Mouse (Mus musculus) neural tube, embryonic 15.5 days (tissue): ENCODE data around the gene Cers5. TPM values are rescaled to one million over a fixed set of nuclear protein-coding genes. Genes with fewer than 3 reads are reported as not detected.

ENCODE experiments used
- ATAC-seq: fragments of 200-750 bp; cut with Nextera tagmentation; 2 replicates; pipeline ENCODE4 v1.8.0; 2017; ENCODE audit warnings: mild to moderate bottlenecking, moderate TSS enrichment, moderate library complexity; ENCODE audit not compliant: low FRiP score
- H3K27ac ChIP-seq: fragments of 300-500 bp; sonication (generic); replicated peaks from 2 replicates; pipeline ENCODE4 v1.5.1; 2015; ENCODE audit warnings: mild to moderate bottlenecking, inconsistent platforms
- H3K27me3 ChIP-seq: fragments of 300-500 bp; sonication (generic); replicated peaks from 2 replicates; pipeline ENCODE4 v1.6.1; 2015; ENCODE audit warnings: inconsistent platforms
- H3K36me3 ChIP-seq: fragments of 300-500 bp; sonication (generic); 2 replicates; pipeline ENCODE4 v1.6.1; 2015; ENCODE audit warnings: inconsistent platforms
- H3K4me1 ChIP-seq: fragments of 300-500 bp; sonication (generic); 2 replicates; pipeline ENCODE4 v1.6.1; 2015; ENCODE audit warnings: inconsistent platforms
- H3K4me2 ChIP-seq: fragments of 300-500 bp; sonication (generic); 2 replicates; pipeline ENCODE4 v1.6.1; 2015; ENCODE audit warnings: inconsistent platforms, mild to moderate bottlenecking, moderate library complexity
- H3K4me3 ChIP-seq: fragments of 300-500 bp; sonication (generic); replicated peaks from 2 replicates; pipeline ENCODE4 v1.5.1; 2015; ENCODE audit warnings: mild to moderate bottlenecking, inconsistent platforms
- H3K9ac ChIP-seq: fragments of 300-500 bp; sonication (generic); replicated peaks from 2 replicates; pipeline ENCODE4 v1.6.1; 2015; ENCODE audit warnings: mild to moderate bottlenecking, inconsistent platforms
- H3K9me3 ChIP-seq: fragments of 300-500 bp; sonication (generic); replicated peaks from 2 replicates; pipeline ENCODE4 v1.6.1; 2016; ENCODE audit warnings: inconsistent platforms
- WGBS: fragments of 180-500 bp; shearing (Covaris S2); methylation state at CpG from one replicate; pipeline ENCODE4 v1.1.7; 2015; ENCODE audit warnings: mixed read lengths; 5-methylcytosine and 5-hydroxymethylcytosine counted together
- polyA plus RNA-seq: library from polyadenylated mRNA; unstranded; fragments of >200 nt; fragmentation: Nextera tagmentation; extraction: Ambion mirVana; gene quantifications from 2 replicates; pipeline ENCODE4 v1.2.1, GENCODE M21; 2015

Cers5 gene
- polyA plus RNA-seq, 1 experiment from 2014 or later: 92.1 TPM

DNA sequence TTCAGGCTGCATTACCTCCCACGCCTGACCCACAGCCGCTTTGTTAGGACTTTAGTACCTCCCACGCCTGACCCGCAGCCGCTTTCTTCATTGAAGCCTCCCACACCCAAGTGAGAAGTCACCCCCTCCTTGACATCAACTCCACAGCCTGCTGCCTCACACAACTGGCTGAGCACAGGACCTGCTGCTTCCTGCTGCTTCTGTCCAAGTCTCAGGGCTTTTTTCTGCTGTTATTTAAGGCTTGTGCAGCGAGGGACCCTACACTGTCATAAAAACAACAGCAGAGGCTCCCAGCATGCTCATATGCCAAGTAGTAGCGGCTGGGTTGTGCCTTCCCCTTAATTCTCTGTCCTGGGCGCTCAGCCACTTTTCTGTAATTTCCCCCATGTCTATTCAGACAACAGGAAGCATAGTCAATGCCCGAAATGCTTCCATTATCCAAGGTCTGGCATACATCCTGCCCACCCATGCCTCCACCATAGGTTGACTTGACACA is 15.0 kb upstream of the Cers5 start:
- Histone ChIP-seq H3K4me3 (no peak overlapping the region), H3K9me3 (no peaks in the 10 kb centered on the region), H3K4me1 (peaks cover 18% of the 10 kb centered on the region), H3K36me3 (peaks cover 19% of the 10 kb centered on the region), H3K9ac (no peak overlapping the region), H3K27ac (peak overlapping the region; percentile 79), H3K4me2 (peak overlapping the region; percentile 30), H3K27me3 (no peaks in the 10 kb centered on the region)
- ATAC-seq: peak; percentile 72
- WGBS: 46% methylated on average over 9 of the region's 9 CpGs

- H3K27me3 ChIP-seq: no peaks in the 10 kb centered on the region
- no peaks in the 10 kb centered on the region for H3K9me3 ChIP-seq
- peaks cover 24% of the 10 kb centered on the region for H3K36me3 ChIP-seq
- no peak overlapping the region for H3K4me3 ChIP-seq
- no peak for ATAC-seq
- no peak overlapping the region for H3K4me2 ChIP-seq
- H3K4me1 ChIP-seq: no peaks in the 10 kb centered on the region
- no peak overlapping the region for H3K9ac ChIP-seq
- WGBS: 89% methylated on average over 16 of the region's 16 CpGs
- 0 out of 2 replicates have a peak overlapping the region, but pooled peaks have one; percentile 7 for H3K27ac ChIP-seq
These were observed 6.1 kb upstream of the Cers5 start for GRCm38 (mm10) chr15:99778677-99779335.

DNA sequence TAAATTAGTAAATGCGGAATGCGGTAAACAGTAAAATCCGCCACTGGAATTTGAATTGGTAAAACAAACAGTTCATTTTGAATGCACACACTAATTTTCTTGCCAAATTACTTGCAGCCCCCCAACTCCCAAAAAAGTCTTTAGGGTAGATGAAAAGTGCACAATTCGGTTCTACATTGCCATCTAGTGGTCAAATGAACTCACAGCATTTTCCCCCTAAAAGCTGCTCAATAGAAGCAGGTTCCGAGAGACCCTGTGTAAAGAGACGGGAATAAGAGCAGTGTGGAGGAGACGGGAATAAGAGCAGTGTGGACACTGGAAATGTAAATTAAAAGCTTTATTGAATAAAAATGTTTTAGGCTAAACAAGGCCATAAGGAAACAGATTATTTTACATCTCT is 5.5 kb upstream of the Cers5 start:
- peak overlapping the region; percentile 45; the same call in 1 of the 2 replicates for H3K27ac ChIP-seq
- H3K4me1 ChIP-seq: peaks cover under 1% of the 10 kb centered on the region; the same call in 1 of the 2 replicates
- no peaks in the 10 kb centered on the region for H3K27me3 ChIP-seq
- 27% methylated on average over 7 of the region's 7 CpGs for WGBS
- H3K36me3 ChIP-seq: peaks cover 24% of the 10 kb centered on the region
- H3K9ac ChIP-seq: no peak overlapping the region
- ATAC-seq: no peak
- no peak overlapping the region for H3K4me2 ChIP-seq
- no peak overlapping the region for H3K4me3 ChIP-seq
- no peaks in the 10 kb centered on the region for H3K9me3 ChIP-seq

DNA sequence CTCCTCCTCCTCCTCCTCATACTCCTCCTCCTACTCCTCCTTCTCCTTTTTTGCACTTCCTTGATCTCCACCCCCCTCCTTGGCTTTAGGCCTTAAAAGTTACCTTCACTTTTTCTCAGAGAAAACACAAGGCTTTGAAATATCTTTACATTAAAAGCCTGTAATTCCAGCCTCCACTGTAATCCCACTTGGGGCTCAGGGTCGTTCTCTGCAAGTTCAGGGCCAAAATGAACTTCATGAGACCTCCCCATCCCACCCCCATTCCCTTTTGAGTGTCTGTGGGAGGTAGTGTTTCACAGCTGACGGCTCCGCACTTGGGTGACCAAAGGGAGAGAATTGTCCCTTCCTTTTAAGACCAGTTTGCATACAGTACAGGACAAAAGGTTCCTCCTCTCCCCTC is 240 bp upstream of the Cers5 start:
- 23% methylated on average over 3 of the region's 3 CpGs for WGBS
- no peaks in the 10 kb centered on the region for H3K9me3 ChIP-seq
- H3K9ac ChIP-seq: no peak overlapping the region
- peaks cover 26% of the 10 kb centered on the region for H3K4me1 ChIP-seq
- no peak for ATAC-seq
- H3K27ac ChIP-seq: peak overlapping the region; percentile 54; the same call in 1 of the 2 replicates
- H3K4me3 ChIP-seq: no peak overlapping the region
- peak overlapping the region; percentile 73 for H3K4me2 ChIP-seq
- no peaks in the 10 kb centered on the region for H3K27me3 ChIP-seq
- H3K36me3 ChIP-seq: no peaks in the 10 kb centered on the region

DNA sequence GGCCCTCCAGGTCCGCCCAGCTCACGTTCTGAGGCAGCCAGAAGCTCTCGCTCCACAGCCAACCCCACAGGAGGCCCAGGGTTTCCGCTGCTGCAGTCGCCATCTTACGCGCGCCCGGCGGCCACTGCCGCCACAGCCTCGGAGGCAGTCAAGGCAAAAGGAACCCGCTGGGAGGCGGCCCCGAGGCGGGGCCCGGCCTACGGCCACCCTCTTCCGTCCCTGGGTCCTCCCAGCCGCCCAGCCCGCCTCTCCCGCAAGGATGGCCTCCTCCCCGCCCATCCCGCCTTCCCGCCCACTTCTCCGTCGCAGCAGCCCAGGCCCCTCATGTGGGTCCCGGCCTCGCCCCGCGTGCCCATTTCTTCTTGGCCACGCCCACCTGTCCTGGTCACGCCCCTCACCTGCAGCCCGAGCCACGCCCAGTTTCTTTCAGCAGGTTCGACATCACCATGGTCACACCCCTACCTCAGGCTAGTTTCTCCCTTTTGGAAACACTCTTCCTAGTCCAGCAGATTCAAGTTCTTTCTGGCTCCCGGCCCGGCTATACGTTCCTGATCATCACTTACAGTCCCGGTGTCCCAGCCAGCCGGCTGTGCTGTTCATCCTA is 306 bp downstream of the Cers5 start:
- peaks cover 30% of the 10 kb centered on the region for H3K4me1 ChIP-seq
- H3K36me3 ChIP-seq: no peaks in the 10 kb centered on the region
- H3K27ac ChIP-seq: peak overlapping the region; percentile 95
- WGBS: under 1% methylated on average over 28 of the region's 41 CpGs
- peak overlapping the region; percentile 95 for H3K9ac ChIP-seq
- no peaks in the 10 kb centered on the region for H3K9me3 ChIP-seq
- H3K4me3 ChIP-seq: peak overlapping the region; percentile 80
- H3K4me2 ChIP-seq: peak overlapping the region; percentile 73
- ATAC-seq: peak; percentile 89
- H3K27me3 ChIP-seq: no peaks in the 10 kb centered on the region

- Histone ChIP-seq H3K9ac (peak overlapping the region; percentile 95), H3K4me2 (peak overlapping the region; percentile 73), H3K4me3 (peak overlapping the region; percentile 80), H3K36me3 (no peaks in the 10 kb centered on the region), H3K27me3 (no peaks in the 10 kb centered on the region), H3K4me1 (peaks cover 30% of the 10 kb centered on the region), H3K9me3 (no peaks in the 10 kb centered on the region), H3K27ac (peak overlapping the region; percentile 95)
- under 1% methylated on average over 58 of the region's 59 CpGs for WGBS
- peak; percentile 75 for ATAC-seq
These were observed 946 bp downstream of the Cers5 start for GRCm38 (mm10) chr15:99771601-99772276.

- H3K4me3 ChIP-seq: peak overlapping the region; percentile 80
- no peak for ATAC-seq
- no peaks in the 10 kb centered on the region for H3K36me3 ChIP-seq
- peaks cover 30% of the 10 kb centered on the region for H3K4me1 ChIP-seq
- H3K9me3 ChIP-seq: no peaks in the 10 kb centered on the region
- no peaks in the 10 kb centered on the region for H3K27me3 ChIP-seq
- peak overlapping the region; percentile 95 for H3K27ac ChIP-seq
- 32% methylated on average over 5 of the region's 5 CpGs for WGBS
- H3K4me2 ChIP-seq: peak overlapping the region; percentile 73
- H3K9ac ChIP-seq: peak overlapping the region; percentile 95
These were observed 1.6 kb downstream of the Cers5 start for GRCm38 (mm10) chr15:99771004-99771500.

GRCm38 (mm10) chr15:99768761-99769160 is 3.9 kb downstream of the Cers5 start:
- Histone ChIP-seq H3K27ac (no peak overlapping the region), H3K4me2 (no peak overlapping the region), H3K4me3 (no peak overlapping the region), H3K36me3 (no peaks in the 10 kb centered on the region), H3K4me1 (peaks cover 30% of the 10 kb centered on the region), H3K9ac (no peak overlapping the region), H3K27me3 (no peaks in the 10 kb centered on the region), H3K9me3 (no peaks in the 10 kb centered on the region)
- no peak for ATAC-seq
- WGBS: 93% methylated on average over 1 of the region's 1 CpGs

DNA sequence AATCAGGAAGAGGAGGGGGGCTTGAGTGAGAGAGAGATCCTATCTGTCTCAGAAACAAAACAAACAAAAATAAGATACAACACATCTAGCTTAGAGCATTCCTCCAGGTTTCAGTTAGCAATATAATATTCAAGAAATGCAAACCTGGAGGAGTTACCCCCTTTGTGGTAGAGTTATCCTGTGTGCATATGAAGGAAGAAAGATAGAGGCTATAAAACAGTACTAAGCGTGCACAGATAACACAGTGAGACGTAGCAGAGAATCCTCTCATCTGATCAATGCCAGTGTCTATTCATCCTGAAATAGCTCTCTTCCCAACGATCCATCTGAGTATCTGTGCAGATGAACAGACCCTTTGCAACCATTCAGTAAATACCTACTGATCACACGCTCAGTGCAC is 5.2 kb downstream of the Cers5 start:
- 69% methylated on average over 4 of the region's 4 CpGs for WGBS
- ATAC-seq: no peak
- Histone ChIP-seq H3K27me3 (no peaks in the 10 kb centered on the region), H3K9ac (no peak overlapping the region), H3K4me3 (no peak overlapping the region), H3K9me3 (no peaks in the 10 kb centered on the region), H3K4me1 (peaks cover 25% of the 10 kb centered on the region), H3K36me3 (no peaks in the 10 kb centered on the region), H3K27ac (no peak overlapping the region), H3K4me2 (no peak overlapping the region)

GRCm38 (mm10) chr15:99754204-99754603 is 18.5 kb downstream of the Cers5 start:
- no peak overlapping the region for H3K4me3 ChIP-seq
- H3K27ac ChIP-seq: no peak overlapping the region
- no peaks in the 10 kb centered on the region for H3K27me3 ChIP-seq
- H3K9ac ChIP-seq: no peak overlapping the region
- 68% methylated on average over 3 of the region's 3 CpGs for WGBS
- ATAC-seq: no peak
- 0 out of 2 replicates have a peak, but pooled peaks cover 8% of the 10 kb centered on the region for H3K4me1 ChIP-seq
- peaks cover 5% of the 10 kb centered on the region; the same call in 1 of the 2 replicates for H3K36me3 ChIP-seq
- H3K4me2 ChIP-seq: no peak overlapping the region
- H3K9me3 ChIP-seq: no peaks in the 10 kb centered on the region

DNA sequence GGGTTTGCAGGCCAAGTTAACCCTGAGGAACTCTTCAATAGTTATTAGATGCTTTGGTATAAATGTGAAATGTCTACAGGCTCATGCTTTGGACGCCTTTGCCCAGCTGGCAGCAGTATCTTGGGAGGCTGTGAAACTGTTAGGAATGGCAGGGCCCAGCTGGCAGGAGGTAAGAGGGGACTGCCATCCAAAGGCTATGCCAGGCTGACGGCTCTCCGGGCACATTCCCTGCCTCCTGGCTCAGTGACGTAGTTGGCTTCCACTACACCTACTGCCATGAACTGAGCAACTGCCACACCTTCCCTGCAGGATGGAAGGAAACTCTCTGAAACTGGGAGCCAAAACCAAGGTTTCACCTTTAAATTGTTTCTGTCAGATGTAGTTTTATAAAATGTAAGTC is 32.5 kb downstream of the Cers5 start:
- Histone ChIP-seq H3K36me3 (peaks cover 81% of the 10 kb centered on the region), H3K27ac (no peak overlapping the region), H3K9ac (no peak overlapping the region), H3K4me1 (no peaks in the 10 kb centered on the region), H3K9me3 (no peaks in the 10 kb centered on the region), H3K4me2 (no peak overlapping the region), H3K4me3 (no peak overlapping the region), H3K27me3 (no peaks in the 10 kb centered on the region)
- WGBS: 85% methylated on average over 4 of the region's 4 CpGs
- ATAC-seq: no peak
